Mouse (Mus musculus) testis, adult 2 months (tissue): ENCODE results near the gene Bend6.

Experiments used
- CTCF ChIP-seq: fragments of 200-500 bp; IDR thresholded peaks from 2 replicates; pipeline ENCODE4 v1.5.1; 2012; ENCODE audit warnings: low read depth, mild to moderate bottlenecking, inconsistent platforms, low read length, moderate library complexity; ENCODE audit not compliant: control insufficient read depth, insufficient read depth, insufficient replicate concordance
- POLR2A ChIP-seq: fragments of 200-500 bp; IDR thresholded peaks from 2 replicates; pipeline ENCODE4 v1.6.1; 2012; ENCODE audit warnings: low read depth, mild to moderate bottlenecking, inconsistent platforms, low read length, moderate library complexity; ENCODE audit not compliant: control insufficient read depth

DNA sequence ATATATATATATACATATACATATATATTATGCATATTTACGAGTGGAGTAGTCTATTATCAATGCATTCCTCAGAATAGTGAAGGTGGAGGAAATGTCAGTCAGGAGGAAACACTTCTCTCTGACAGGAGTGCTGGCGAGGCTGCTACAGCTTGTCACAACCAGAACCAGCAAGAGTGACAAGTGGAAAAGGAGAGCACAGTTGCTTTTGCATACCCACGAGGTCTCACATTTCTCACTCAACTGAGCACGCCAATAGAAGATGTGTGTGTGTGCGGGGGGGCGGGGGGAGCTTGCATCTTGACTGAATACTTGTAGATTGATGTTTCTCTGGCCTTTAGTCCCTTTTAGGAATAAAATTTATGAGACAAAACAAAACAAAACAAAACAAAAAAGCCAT, 11.5 kb downstream of the Bend6 start:
- TF ChIP-seq CTCF = no peak
- no peak for TF ChIP-seq POLR2A
